Mouse (Mus musculus) MEL (cell line): ENCODE measurements around the gene Ckmt1. TPM values are rescaled to one million over a fixed set of nuclear protein-coding genes. Genes with fewer than 3 reads are reported as not detected.

Experiments
- DNase-seq: peaks from one replicate; pipeline ENCODE4 v3.0.0; 2011; ENCODE audit warnings: low read depth, low spot score
- H3K27ac ChIP-seq: 2 replicates; pipeline ENCODE4 v1.5.1; 2012; ENCODE audit warnings: low read depth, mild to moderate bottlenecking, control low read depth, low read length, moderate library complexity; ENCODE audit not compliant: control insufficient read depth
- H3K27me3 ChIP-seq, 2 experiments: fragments of 150-350 bp in 1 of 2; sonication (generic) in 1 of 2; 2 replicates each; pipeline ENCODE4 v1.6.1; 2012; ENCODE audit warnings: low read length in 2 of 2, mild to moderate bottlenecking in 2 of 2, improper control_type of control experiment in 1 of 2, moderate library complexity in 1 of 2; ENCODE audit not compliant: insufficient read depth in 2 of 2, control insufficient read depth in 1 of 2
- H3K36me3 ChIP-seq, 2 experiments: 2 replicates each; pipeline ENCODE4 v1.6.1; 2012 to 2014; ENCODE audit warnings: low read length in 2 of 2, improper control_type of control experiment in 1 of 2, inconsistent platforms in 1 of 2, mild to moderate bottlenecking in 1 of 2; ENCODE audit not compliant: insufficient read depth in 2 of 2, control insufficient read depth in 1 of 2
- H3K4me1 ChIP-seq, 2 experiments: fragments of 150-350 bp in 1 of 2; sonication (generic) in 1 of 2; 2 replicates each; pipeline ENCODE4 v1.6.1; 2012; ENCODE audit warnings: low read length in 2 of 2, improper control_type of control experiment in 1 of 2, mild to moderate bottlenecking in 1 of 2; ENCODE audit not compliant: insufficient read depth in 2 of 2, control insufficient read depth in 1 of 2
- H3K4me3 ChIP-seq, 2 experiments: fragments of 150-350 bp in 1 of 2; sonication (generic) in 1 of 2; 2 replicates each; pipeline ENCODE4 v1.5.1; 2012; ENCODE audit warnings: low read depth in 2 of 2, low read length in 2 of 2, mild to moderate bottlenecking in 2 of 2, moderate library complexity in 2 of 2, control low read depth in 1 of 2, improper control_type of control experiment in 1 of 2; ENCODE audit not compliant: control insufficient read depth in 1 of 2, insufficient read depth in 1 of 2
- H3K79me2 ChIP-seq: 2 replicates; pipeline ENCODE4 v1.6.1; 2012; ENCODE audit warnings: mild to moderate bottlenecking, low read length, moderate library complexity; ENCODE audit not compliant: control insufficient read depth, poor library complexity, insufficient read depth
- H3K9ac ChIP-seq: 2 replicates; pipeline ENCODE4 v1.6.1; 2012; ENCODE audit warnings: low read depth, mild to moderate bottlenecking, control low read depth, low read length, moderate library complexity; ENCODE audit not compliant: control insufficient read depth, poor library complexity, severe bottlenecking
- H3K9me3 ChIP-seq: fragments of 150-350 bp; sonication (generic); replicated peaks from 2 replicates; pipeline ENCODE4 v1.6.1; 2012; ENCODE audit warnings: mild to moderate bottlenecking, low read length, improper control_type of control experiment, moderate library complexity; ENCODE audit not compliant: insufficient read depth
- BHLHE40 ChIP-seq: IDR thresholded peaks from 2 replicates; pipeline ENCODE4 v1.6.1; 2012; ENCODE audit warnings: low read depth, mild to moderate bottlenecking, inconsistent platforms, low read length, improper control_type of control experiment, borderline replicate concordance
- CHD1 ChIP-seq: IDR thresholded peaks from 2 replicates; pipeline ENCODE4 v1.6.1; 2012; ENCODE audit warnings: low read depth, mild to moderate bottlenecking, inconsistent platforms, low read length, improper control_type of control experiment
- CHD2 ChIP-seq: IDR thresholded peaks from 2 replicates; pipeline ENCODE4 v1.6.1; 2011; ENCODE audit warnings: low read length, improper control_type of control experiment
- CTCF ChIP-seq, 3 experiments: IDR thresholded peaks in 2 of 3; conservative IDR thresholded peaks in 1 of 3; 2 replicates each; pipeline ENCODE4 v1.5.1; 2011 to 2012; ENCODE audit warnings: low read length in 3 of 3, low read depth in 2 of 3, mild to moderate bottlenecking in 2 of 3, improper control_type of control experiment in 1 of 3, inconsistent platforms in 1 of 3, mixed read lengths in 1 of 3, moderate library complexity in 1 of 3; ENCODE audit not compliant: control insufficient read depth in 1 of 3, insufficient read depth in 1 of 3, poor library complexity in 1 of 3, severe bottlenecking in 1 of 3
- E2F4 ChIP-seq: IDR thresholded peaks from 2 replicates; pipeline ENCODE4 v1.6.1; 2011; ENCODE audit warnings: low read depth, low read length, improper control_type of control experiment, borderline replicate concordance
- ETS1 ChIP-seq: IDR thresholded peaks from 2 replicates; pipeline ENCODE4 v1.6.1; 2012; ENCODE audit warnings: low read depth, mild to moderate bottlenecking, inconsistent platforms, low read length, improper control_type of control experiment, moderate library complexity
- GABPA ChIP-seq: IDR thresholded peaks from 2 replicates; pipeline ENCODE4 v1.6.1; 2012; ENCODE audit warnings: low read depth, mild to moderate bottlenecking, inconsistent platforms, low read length, improper control_type of control experiment, moderate library complexity
- GATA1 ChIP-seq: IDR thresholded peaks from 2 replicates; pipeline ENCODE4 v1.6.1; 2011; ENCODE audit warnings: low read depth, low read length, improper control_type of control experiment
- HCFC1 ChIP-seq: IDR thresholded peaks from 2 replicates; pipeline ENCODE4 v1.6.1; 2012; ENCODE audit warnings: low read depth, mild to moderate bottlenecking, inconsistent platforms, low read length, improper control_type of control experiment, moderate library complexity
- JUND ChIP-seq: IDR thresholded peaks from 2 replicates; pipeline ENCODE4 v1.6.1; 2011; ENCODE audit warnings: low read depth, mild to moderate bottlenecking, improper control_type of control experiment, low read length
- MAFK ChIP-seq: IDR thresholded peaks from 2 replicates; pipeline ENCODE4 v1.6.1; 2011; ENCODE audit warnings: low read depth, mild to moderate bottlenecking, low read length, improper control_type of control experiment, borderline replicate concordance
- MAX ChIP-seq: IDR thresholded peaks from 2 replicates; pipeline ENCODE4 v1.6.1; 2011; ENCODE audit warnings: low read length, improper control_type of control experiment
- MAZ ChIP-seq: IDR thresholded peaks from 2 replicates; pipeline ENCODE4 v1.6.1; 2012; ENCODE audit warnings: low read depth, mild to moderate bottlenecking, inconsistent platforms, low read length, improper control_type of control experiment
- MEF2A ChIP-seq: IDR thresholded peaks from 2 replicates; pipeline ENCODE4 v1.6.1; 2014; ENCODE audit warnings: low read depth, mild to moderate bottlenecking, inconsistent platforms, low read length, improper control_type of control experiment; ENCODE audit not compliant: poor library complexity, insufficient replicate concordance, severe bottlenecking; ENCODE audit errors: extremely low read depth
- MYC ChIP-seq: IDR thresholded peaks from 2 replicates; pipeline ENCODE4 v1.6.1; 2011; ENCODE audit warnings: low read depth, mild to moderate bottlenecking, low read length, improper control_type of control experiment, moderate library complexity
- NELFE ChIP-seq: IDR thresholded peaks from 2 replicates; pipeline ENCODE4 v1.6.1; 2011; ENCODE audit warnings: low read depth, low read length, improper control_type of control experiment
- POLR2A ChIP-seq, 2 experiments: IDR thresholded peaks; 2 replicates each; pipeline ENCODE4 v1.6.1; 2011 to 2012; ENCODE audit warnings: low read length in 2 of 2, mild to moderate bottlenecking in 2 of 2, control low read depth in 1 of 2, improper control_type of control experiment in 1 of 2, low read depth in 1 of 2, moderate library complexity in 1 of 2; ENCODE audit not compliant: control insufficient read depth in 1 of 2, insufficient read depth in 1 of 2, poor library complexity in 1 of 2
- POLR2AphosphoS2 ChIP-seq: IDR thresholded peaks from 2 replicates; pipeline ENCODE4 v1.6.1; 2011; ENCODE audit warnings: low read length, improper control_type of control experiment
- POLR2AphosphoS5 ChIP-seq: IDR thresholded peaks from 2 replicates; pipeline ENCODE4 v1.6.1; 2012; ENCODE audit warnings: low read depth, borderline replicate concordance, mild to moderate bottlenecking, inconsistent platforms, low read length, moderate library complexity, mixed read lengths
- RAD21 ChIP-seq: IDR thresholded peaks from 2 replicates; pipeline ENCODE4 v1.6.1; 2011; ENCODE audit warnings: mild to moderate bottlenecking, low read depth, low read length, improper control_type of control experiment
- RCOR1 ChIP-seq: IDR thresholded peaks from 2 replicates; pipeline ENCODE4 v1.6.1; 2012; ENCODE audit warnings: low read depth, mild to moderate bottlenecking, inconsistent platforms, low read length, improper control_type of control experiment
- SIN3A ChIP-seq: IDR thresholded peaks from 2 replicates; pipeline ENCODE4 v1.6.1; 2012; ENCODE audit warnings: low read length, improper control_type of control experiment, inconsistent platforms
- SMC3 ChIP-seq: IDR thresholded peaks from 2 replicates; pipeline ENCODE4 v1.6.1; 2011; ENCODE audit warnings: low read depth, low read length, improper control_type of control experiment
- TAL1 ChIP-seq: IDR thresholded peaks from 2 replicates; pipeline ENCODE4 v1.6.1; 2012; ENCODE audit warnings: mild to moderate bottlenecking, inconsistent platforms, low read length, moderate library complexity, mixed read lengths
- TBP ChIP-seq: IDR thresholded peaks from 2 replicates; pipeline ENCODE4 v1.8.0; 2011; ENCODE audit warnings: low read depth, low read length, improper control_type of control experiment
- TCF12 ChIP-seq: IDR thresholded peaks from 2 replicates; pipeline ENCODE4 v1.6.1; 2014; ENCODE audit warnings: low read depth, mild to moderate bottlenecking, inconsistent platforms, low read length, improper control_type of control experiment, moderate library complexity
- UBTF ChIP-seq: IDR thresholded peaks from 2 replicates; pipeline ENCODE4 v1.6.1; 2012; ENCODE audit warnings: low read depth, mild to moderate bottlenecking, inconsistent platforms, low read length, improper control_type of control experiment, moderate library complexity, borderline replicate concordance; ENCODE audit not compliant: insufficient read depth
- USF1 ChIP-seq: IDR thresholded peaks from 2 replicates; pipeline ENCODE4 v1.6.1; 2014; ENCODE audit warnings: low read depth, mild to moderate bottlenecking, inconsistent platforms, low read length, improper control_type of control experiment, moderate library complexity
- ZC3H11A ChIP-seq: IDR thresholded peaks from 2 replicates; pipeline ENCODE4 v1.6.1; 2012; ENCODE audit warnings: low read depth, mild to moderate bottlenecking, inconsistent platforms, low read length, improper control_type of control experiment
- ZKSCAN1 ChIP-seq: IDR thresholded peaks from 2 replicates; pipeline ENCODE4 v1.6.1; 2012; ENCODE audit warnings: low read depth, mild to moderate bottlenecking, inconsistent platforms, low read length, improper control_type of control experiment, moderate library complexity
- ZMIZ1 ChIP-seq: IDR thresholded peaks from 2 replicates; pipeline ENCODE4 v1.6.1; 2012; ENCODE audit warnings: low read depth, mild to moderate bottlenecking, inconsistent platforms, low read length, improper control_type of control experiment, moderate library complexity
- ZNF384 ChIP-seq: IDR thresholded peaks from 2 replicates; pipeline ENCODE4 v1.6.1; 2012; ENCODE audit warnings: low read depth, mild to moderate bottlenecking, inconsistent platforms, low read length, improper control_type of control experiment
- polyA plus RNA-seq, 2 experiments: library from polyadenylated mRNA; stranded (reverse) in 1 of 2; unstranded in 1 of 2; fragments of >175 nt in 1 of 2; fragments of >200 nt in 1 of 2; gene quantifications; 2 replicates each; pipeline versions ENCODE4 v1.2.1 to v1.2.4; 2012; ENCODE audit warnings: low replicate concordance in 2 of 2, low read depth in 1 of 2; ENCODE audit not compliant: insufficient read length in 2 of 2, insufficient read depth in 1 of 2, missing spikeins in 1 of 2
- total RNA-seq: library from RNA; depleted of rRNA; stranded (reverse); fragments of 300-350 nt; gene quantifications from 2 replicates; pipeline ENCODE4 v1.2.3, GENCODE M21; 2012

Ckmt1 gene
- total and polyA plus RNA-seq, 3 experiments: not detected

DNA sequence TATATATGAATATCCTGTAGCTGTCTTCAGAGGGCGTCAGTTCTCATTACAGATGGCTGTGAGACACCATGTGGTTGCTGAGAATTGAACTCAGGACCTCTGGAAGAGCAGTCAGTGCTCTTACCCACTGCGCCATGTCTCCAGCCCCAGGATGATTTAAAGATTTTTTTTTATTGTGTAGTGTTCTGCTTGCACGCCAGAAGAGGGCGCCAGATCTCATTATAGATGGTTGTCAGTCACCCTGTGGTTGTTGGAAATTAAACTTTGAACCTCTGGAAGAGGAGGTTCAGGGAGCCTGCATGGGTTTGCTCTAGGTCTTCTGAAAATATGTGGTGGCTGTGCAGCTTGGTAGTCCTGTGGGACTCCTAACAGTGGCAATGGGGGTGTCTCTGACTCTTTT is 50.6 kb downstream of the Ckmt1 start:
- no peaks in the 10 kb centered on the region for H3K27me3 ChIP-seq
- no peak overlapping the region for H3K9ac ChIP-seq
- H3K79me2 ChIP-seq: peaks cover 2% of the 10 kb centered on the region
- H3K4me1 ChIP-seq: no peaks in the 10 kb centered on the region
- no peak overlapping the region for H3K27ac ChIP-seq
- DNase-seq: peak; percentile 86
- peaks cover 0 to 3% of the 10 kb centered on the region in 2 experiments; a peak in 2 of 4 replicates for H3K36me3 ChIP-seq
- TF ChIP-seq JUND (no peak), RCOR1 (no peak), MAFK (no peak), NELFE (no peak), RAD21 (peak; percentile 64), TBP (peak; percentile 85), CHD1 (no peak), UBTF (no peak), MEF2A (no peak), MAZ (no peak), TAL1 (no peak), E2F4 (no peak), ZMIZ1 (no peak), USF1 (no peak), MAX (no peak), ZKSCAN1 (no peak), POLR2AphosphoS5 (no peak), GABPA (no peak), POLR2AphosphoS2 (no peak), CHD2 (no peak), BHLHE40 (no peak), CTCF (IDR thresholded peaks at IDR 0.05 in 2 of 3, conservative IDR thresholded peaks at IDR 0.05 in 1 of 3; ENCODE audit: control insufficient read depth in 1 of 3, insufficient read depth in 1 of 3, low read depth in 2 of 3, low read length in 3 of 3, poor library complexity in 1 of 3, severe bottlenecking in 1 of 3) (peak; percentile 50 to 73 (median 55)), GATA1 (no peak), ZC3H11A (peak; percentile 60), HCFC1 (no peak), MYC (no peak), POLR2A (IDR thresholded peaks at IDR 0.05; ENCODE audit: control insufficient read depth in 1 of 2, insufficient read depth in 1 of 2, low read depth in 1 of 2, low read length in 2 of 2, poor library complexity in 1 of 2) (no peak), SMC3 (peak; percentile 68), ZNF384 (peak; percentile 94), SIN3A (peak; percentile 34; the same call in 1 of the 2 replicates), ETS1 (no peak), TCF12 (no peak)
- TF ChIP-seq, all 39 proteins: peak for 7
- no peak overlapping the region for H3K4me3 ChIP-seq
- no peaks in the 10 kb centered on the region for H3K9me3 ChIP-seq
